Mouse (Mus musculus): ENCODE results near the gene Ppp4r1.

Ppp4r1 gene

DNA sequence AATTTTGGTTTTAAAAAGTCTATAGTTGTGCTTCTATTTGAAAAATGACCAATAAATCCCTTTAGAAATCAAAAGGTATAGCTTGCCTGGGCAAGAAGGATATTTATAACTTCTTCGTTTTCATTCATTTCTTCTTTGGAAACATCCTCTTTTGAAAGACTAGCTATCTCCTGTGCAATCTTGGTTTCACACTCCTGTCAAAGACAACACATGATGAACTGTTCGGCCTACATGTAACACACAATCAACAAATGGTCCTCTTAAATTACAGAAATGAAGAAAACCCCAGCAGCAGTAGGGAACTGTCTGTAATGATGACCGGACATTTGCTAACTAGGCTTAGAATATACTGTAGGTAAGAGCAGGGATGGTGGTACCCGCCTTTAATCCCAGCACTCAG is 71.6 kb downstream of the Ppp4r1 start:
- DNase-seq (ENCODE audit: low spot score in 2 of 2): no peak

DNA sequence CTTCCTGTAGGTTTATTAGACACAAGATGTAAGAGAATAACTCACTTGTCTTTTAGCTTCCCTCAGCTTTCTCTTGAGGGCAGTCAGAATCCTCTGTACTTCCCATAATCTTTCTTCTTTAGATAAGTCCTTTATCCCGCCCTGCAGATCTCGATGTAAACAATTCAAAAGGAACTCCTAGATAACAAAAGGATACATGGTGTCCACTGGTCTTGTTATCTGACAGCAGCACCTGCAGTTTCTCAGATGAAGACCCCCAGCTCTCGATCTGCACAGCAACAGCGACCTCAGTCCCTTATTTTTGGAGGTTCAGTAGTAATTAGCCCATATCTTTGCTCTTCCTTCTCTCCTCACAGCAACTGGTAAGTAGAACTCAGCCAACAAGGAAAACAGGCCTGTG is 75.2 kb downstream of the Ppp4r1 start:
- DNase-seq (ENCODE audit: low spot score in 2 of 2): no peak

DNA sequence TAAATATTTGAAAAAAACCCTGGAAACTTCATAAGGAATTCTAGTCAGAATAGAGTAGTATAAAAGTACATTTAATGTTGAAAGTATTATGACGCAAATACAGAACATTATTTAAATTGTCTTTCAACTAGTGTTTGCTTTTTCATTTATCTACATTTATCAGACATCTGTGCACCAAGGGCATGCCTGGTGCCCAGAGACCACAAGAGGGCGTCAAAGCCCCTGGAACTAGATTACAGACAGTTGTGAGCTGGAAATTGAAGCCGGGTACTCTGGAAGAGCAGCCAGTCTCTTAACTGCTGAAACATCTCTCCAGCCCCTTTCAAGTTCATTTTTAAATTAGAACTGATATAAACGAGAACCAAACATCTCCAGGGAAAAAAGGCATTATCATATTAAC is 80.2 kb downstream of the Ppp4r1 start:
- DNase-seq (ENCODE audit: low spot score in 2 of 2): peak in 1 of 2 experiments; percentile 61

DNA sequence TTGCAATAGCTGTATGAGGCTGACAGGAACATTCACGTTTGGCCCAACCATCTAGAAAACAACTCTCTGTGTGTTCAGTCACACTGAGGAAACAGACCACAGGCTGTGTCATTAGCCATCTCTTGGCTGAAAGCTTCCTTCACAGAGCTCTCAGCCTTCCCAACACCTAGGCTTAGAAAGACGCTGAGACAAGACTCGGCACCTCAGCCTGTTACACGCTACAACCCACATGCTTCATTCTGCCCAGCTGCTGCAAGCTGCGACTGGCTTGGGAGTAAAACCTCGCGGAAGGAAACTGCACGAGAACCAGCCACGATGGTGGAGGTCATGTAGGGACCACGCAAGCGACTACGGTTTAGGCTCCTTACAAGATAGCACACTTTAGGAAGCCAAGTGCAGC is 81.5 kb downstream of the Ppp4r1 start:
- no peak for DNase-seq (ENCODE audit: low spot score in 2 of 2)

DNA sequence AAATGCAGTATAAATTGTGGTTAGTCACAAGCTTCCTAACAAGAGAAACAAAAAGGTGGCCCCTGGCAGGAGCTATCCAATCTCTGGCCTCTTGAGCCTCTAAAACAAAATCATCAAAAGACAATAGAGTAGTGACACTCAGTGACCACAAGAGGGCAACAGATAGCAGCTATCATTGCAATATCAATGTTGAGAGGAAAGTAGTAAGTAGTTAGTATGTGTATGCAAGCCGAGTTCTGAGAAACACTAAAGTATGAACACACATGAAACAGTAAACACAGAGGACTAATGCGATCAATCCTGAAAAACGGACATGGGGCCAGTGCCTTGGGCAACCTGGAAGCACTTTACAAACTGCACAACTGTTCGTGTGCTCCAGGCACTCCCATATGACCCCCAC is 82.4 kb downstream of the Ppp4r1 start:
- DNase-seq (ENCODE audit: low spot score in 2 of 2): no peak

DNA sequence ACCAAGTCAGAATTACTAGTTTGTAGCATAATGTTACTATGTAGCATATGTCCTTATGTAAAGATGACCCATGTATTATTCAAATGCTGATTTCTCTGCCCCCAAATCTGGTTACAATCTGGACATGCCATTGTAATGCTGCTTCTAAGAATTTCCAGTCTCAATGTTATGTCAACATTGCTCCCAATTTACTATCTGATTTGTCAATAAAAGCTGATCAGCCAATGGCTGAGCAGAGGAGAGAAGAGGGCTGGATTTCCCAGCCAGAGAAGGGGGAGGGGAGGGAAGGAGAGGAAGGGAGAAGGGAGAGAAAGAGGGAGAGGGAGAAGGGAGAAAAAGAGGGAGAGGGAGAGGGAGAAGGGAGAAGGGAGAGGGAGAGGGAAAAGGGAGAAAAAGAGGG is 82.9 kb downstream of the Ppp4r1 start:
- DNase-seq (ENCODE audit: low spot score in 2 of 2): no peak

DNA sequence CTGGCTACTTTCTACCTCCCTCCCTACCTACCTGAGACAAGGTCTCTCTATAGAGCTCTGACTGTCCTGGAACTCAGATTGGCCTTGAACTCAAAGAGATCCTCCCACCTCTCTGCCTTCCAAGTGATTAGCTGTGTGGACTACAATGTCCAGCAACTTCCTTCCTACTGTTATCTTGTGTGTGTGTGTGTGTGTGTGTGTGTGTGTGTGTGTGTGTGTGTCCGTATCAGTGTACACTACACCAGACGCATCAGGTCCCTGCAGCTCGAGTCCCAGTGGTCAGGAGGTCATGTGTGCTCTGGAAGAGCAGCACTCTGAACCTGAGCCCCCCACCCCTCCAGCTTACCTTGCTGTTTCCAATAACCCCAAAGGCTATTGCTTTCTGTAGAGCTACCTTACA is 83.8 kb downstream of the Ppp4r1 start:
- no peak for DNase-seq (ENCODE audit: low spot score in 2 of 2)

DNA sequence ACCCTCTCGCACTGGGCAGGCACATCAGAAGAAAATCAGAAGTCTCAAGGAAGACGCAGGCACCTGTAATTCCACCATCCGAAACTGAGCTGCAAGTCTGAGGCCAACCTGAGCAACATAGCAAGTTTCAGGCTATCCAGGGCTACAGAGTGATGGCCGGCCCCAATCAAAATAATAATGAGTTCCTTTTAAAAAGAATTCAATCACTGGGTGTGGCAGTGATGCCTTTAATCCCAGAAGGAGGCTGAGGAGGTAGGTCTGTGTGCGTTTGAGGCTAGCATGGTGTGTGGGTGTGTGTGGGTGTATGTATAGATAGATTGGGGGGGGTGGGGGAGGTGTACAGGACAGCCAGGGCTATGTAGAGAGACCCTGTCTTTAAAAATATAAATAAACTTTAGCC is 85.6 kb downstream of the Ppp4r1 start:
- no peak for DNase-seq (ENCODE audit: low spot score in 2 of 2)

DNA sequence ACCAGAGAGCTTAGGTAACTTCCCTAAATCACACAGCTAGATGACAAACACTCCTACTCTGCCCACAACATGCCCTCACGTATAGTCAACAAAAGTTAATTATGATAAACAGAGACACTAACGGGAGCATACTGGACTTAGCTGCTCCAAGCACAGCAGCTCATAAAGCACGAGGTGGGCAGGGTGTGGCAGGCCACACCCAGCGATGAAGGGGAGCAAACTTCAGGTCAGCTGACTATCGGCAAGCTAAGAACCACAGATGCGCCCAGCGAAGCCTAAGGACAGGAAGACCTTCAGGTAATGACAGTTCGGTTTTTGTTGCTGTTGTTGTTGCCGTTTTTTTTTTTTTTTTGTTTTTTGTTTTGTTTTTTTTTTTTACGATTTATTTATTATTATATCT is 87.3 kb downstream of the Ppp4r1 start:
- no peak for DNase-seq (ENCODE audit: low spot score in 2 of 2)

DNA sequence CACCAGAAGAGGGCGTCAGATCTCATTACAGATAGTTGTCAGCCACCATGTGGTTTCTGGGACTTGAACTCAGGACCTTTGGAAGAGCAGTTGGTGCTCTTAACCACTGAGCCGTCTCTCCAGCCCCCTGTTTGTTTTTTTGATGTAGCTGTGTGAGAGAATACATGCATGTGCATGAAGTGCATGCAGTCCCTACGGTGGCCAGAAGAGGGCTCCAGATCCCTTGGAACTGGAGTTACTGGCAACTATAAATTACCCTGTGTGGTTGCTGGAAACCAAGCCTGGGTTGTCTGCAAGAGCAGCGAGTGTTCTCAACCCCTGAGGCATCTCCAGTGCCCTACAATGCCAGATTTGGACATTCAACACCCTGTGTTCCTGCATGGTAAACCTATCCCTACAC is 87.8 kb downstream of the Ppp4r1 start:
- DNase-seq (ENCODE audit: low spot score in 2 of 2): peak; percentile 83 to 92

DNA sequence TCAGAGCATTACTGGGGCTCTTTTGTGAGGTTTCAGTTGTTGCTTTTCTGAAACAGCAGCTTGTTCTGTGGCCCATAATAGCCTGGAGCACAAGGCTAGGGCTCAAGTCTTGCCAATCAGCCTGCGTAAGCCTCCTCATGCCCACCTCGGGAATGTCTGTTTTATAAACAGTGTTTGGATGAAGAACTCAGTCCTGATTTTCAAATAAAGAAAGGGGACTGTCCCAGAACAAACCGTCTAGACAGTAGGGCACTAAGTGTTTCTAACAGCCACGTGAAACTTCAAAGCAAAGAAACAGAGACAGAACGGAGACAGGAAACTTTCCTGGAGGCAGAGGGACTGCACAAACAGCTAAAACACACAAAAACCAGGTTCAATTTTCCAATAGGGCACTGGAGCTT is 89.3 kb downstream of the Ppp4r1 start:
- no peak for DNase-seq (ENCODE audit: low spot score in 2 of 2)

DNA sequence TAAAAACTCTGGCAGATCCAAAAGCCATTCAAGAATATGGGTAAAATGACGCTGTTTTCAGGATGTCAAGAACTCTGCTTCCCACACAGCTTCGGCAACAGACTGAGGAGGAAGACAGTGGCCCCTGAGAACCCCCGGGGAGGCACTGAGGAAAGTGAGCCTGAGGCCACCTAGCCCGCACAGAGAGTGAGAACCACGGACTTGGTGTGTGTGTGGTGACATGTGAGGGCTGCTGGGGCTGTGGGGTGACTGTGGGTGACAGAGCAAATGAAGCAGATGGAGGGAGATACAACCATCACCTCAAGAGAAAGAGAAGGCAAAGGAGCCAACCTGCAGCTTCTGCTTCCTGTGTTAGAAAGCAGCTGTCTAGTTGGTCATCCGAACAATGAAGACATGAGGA is 89.7 kb downstream of the Ppp4r1 start:
- no peak for DNase-seq (ENCODE audit: low spot score in 2 of 2)

DNA sequence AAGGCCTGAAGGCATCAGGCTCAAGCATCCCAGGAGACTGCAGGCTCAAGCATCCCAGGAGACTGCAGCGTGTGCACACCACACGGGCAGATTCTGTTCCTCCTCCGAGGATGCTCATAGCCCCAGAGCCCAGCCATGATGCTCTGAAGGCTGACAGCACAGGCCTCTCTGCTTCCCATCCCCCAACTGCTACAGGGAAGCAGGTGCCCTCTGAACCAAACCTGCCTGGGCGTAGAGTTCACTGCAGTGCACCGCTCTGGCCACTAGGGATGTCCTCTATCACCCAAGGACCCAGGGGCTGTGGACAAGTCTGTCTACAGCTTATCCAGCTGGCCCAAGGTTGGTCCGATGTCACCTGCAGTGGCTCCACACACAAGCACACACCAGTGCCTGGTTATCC is 90.3 kb downstream of the Ppp4r1 start:
- peak; percentile 51 to 77 for DNase-seq (ENCODE audit: low spot score in 2 of 2)

DNA sequence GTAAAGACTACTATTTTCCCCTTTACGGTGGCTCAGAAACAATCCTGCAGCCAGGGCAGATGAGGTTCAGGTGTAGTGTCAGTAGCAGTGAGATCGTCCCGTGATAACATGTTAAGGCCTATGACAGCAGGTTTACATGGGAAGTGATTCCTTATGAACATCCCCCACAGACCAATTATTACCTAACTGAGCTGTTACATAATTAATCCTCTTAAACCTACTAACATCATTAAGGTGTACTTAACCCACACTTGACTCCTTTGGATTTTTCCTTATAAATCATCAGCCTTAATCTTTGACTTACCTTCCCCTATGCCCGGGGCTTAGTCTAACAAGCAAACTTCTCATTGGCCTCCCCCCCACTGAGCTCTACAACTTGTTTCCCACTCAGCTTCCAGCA is 90.8 kb downstream of the Ppp4r1 start:
- DNase-seq (ENCODE audit: low spot score in 2 of 2): no peak

DNA sequence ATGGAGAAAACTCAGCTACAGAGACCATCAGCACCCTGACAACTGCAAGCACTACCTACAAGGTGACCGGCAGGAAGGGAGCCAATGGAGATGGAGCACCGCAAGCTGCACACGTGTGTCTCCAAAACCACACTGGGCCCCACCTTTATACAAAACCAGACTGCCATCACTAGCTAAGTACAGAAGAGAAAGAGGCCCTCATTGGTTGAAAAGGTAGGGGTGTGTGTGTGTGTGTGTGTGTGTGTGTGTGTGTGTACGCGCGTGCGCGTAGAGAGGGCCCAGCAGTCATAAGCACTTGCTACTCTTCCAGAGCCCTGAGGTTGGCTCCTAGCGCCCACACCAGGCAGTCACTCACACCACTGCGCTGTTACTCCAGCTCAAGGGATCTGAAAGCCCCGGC is 91.5 kb downstream of the Ppp4r1 start:
- DNase-seq (ENCODE audit: low spot score in 2 of 2): no peak

DNA sequence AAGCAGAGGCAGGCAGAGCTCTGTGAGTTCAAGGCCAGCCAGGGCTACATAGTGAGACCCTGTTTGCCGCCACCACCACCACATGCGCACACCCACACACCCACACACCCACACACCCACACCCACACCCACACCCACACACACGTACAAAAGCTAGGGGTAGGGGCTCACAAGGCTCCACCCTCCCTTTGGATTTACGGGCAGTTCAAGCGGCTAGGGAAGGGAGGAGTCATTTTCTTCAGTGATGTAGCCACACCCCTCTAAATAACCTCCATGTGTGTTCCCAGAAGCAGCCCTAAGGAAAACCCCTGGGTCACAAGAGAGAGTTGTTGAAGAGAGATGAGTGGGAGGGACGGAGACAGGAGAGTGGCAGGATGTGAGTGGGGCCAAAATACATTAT is 94.7 kb downstream of the Ppp4r1 start:
- DNase-seq (ENCODE audit: low spot score in 2 of 2): no peak

DNA sequence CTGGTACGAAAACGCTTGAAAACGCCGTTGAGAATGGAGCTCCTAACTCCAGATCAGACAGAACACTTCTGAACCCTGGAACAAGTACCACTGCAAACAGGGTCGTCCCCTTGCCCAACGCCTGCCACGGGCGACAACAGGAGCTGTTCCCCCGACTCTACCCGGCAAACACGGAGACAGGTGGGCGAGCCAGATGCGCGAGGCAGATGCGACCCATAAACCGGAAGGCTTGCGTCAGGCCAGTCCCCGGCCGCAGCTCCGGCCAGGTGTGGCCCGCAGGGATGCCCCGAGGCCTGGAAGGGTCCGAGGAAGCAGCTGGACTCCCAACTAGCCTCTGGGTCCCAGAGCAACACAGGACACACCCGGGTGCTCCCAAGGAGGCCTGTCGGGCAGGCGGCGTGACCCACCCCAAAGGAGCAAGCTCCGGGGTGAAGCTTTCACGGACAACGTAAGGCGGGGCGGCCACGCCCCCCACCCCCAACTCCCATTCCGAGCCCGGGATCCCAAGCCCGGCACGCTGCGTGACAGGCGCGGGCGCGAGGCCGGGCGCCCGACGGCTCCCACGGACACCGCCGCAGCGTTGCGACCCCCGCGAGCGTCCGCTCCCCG is 101.8 kb downstream of the Ppp4r1 start:
- peak; percentile 69 to 70 for DNase-seq (ENCODE audit: low spot score in 2 of 2)

DNA sequence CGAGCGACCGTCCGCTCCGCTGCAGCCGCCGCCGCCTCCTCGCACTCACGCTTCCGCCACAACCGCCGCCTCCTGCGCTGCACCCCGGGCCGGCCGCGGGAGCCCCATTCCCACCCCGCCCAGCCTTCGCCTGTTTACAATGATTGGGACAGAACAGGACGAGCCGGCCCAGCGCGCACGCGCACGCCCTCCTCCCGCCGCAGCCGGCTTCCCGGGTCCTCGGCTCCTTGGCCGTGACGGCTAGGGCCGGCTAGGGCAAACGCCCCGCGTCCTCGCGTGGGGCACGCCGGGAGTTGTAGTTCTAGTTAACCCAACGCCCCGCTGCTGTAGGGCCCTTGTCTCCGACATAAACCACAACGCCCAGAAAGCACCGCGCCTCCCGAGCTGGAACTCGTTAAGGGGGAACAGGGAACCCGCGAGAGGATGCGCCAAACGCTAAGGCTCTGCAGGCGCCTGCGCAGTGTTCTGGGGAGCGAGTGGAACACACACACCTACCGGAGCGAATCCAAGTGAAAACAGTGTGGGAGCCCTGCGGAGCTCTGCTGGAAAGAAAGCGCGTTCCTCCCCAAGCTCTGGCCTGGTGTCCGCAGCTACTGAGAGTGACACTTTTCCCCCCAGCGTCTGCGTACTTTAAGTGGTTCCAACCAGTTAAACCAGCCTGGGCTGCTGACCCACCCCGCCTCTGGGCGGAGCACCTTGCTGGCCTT is 102.5 kb downstream of the Ppp4r1 start:
- DNase-seq (ENCODE audit: low spot score in 2 of 2): peak; percentile 98 to 99

DNA sequence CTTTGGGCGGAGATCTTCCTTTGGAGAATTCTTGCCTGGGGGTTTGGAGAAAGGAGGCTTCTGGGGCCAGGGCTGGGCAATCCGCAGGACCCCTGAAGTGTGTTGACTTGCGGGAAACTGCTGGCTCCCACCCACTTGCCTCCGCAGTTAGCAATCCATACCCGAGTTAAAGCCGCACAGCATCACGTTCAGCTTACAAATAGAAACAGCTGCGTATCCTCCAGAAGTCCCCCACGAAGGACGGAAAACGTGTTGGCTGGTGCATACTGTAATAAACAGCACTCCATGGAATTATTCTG is 103.0 kb downstream of the Ppp4r1 start:
- no peak for DNase-seq (ENCODE audit: low spot score in 2 of 2)

DNA sequence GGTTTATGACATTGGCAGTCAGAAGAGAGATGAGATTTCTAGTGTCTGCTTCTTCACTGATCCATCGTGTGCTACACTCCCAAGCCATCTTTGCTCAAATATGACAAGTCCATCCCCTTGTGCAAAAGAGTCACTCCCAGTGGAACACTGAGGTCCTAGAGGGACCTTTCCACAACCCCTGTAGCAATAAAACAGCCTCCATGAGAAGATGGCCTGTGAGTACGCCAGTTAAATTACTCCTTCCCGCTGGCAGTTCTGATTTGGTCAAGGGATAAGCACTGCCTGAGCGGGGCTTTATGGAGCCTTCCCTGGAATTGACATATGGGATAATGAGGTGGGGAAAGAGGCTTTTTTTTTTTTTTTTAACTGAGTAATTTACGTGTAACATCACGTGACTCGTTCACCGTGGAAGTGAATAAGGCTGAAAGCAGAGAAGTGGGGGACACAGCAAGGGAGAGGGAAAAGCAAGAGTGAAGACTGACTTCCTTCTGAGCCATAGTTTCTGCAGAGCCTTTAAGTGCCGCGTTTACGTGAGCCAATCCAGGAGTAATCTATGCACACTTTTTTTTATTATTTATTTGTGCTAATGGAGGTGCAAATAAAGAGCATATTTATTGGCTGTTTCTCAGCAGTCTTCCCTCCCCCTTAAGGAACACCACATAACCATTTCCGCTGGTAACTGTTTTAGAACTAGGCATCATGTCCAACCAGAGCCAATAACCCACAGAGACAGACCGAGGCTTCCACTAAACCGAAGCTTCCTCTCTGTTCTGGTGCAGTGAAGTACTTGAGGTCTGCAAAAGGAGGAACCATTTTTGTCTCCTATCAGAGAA is 103.5 kb downstream of the Ppp4r1 start, which contains the start of gene Ralbp1:
Gene Ralbp1, minus strand, starts transcription at position 102 of the 833 bp plus-strand sequence.
- peak; percentile 28 to 43 for DNase-seq (ENCODE audit: low spot score in 2 of 2)

DNA sequence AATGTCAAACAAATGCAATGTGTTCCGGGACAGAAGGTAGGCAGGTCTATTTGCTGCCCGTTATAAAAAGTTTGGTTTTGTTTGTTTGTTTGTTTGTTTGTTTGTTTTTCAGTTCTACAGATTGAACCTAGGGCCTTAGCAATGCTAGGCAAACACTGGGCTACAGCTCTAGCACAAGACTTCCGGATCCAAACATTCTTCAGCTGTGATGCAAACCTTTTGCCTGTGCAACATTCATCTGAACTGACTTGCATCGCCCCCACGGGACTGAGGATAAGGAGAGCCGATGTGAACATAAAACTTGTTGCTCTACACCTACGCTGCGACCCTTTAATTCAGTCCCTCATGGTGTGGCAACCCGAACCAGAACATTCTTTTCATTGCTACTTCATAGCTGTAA is 104.2 kb downstream of the Ppp4r1 start:
- DNase-seq (ENCODE audit: low spot score in 2 of 2): no peak

DNA sequence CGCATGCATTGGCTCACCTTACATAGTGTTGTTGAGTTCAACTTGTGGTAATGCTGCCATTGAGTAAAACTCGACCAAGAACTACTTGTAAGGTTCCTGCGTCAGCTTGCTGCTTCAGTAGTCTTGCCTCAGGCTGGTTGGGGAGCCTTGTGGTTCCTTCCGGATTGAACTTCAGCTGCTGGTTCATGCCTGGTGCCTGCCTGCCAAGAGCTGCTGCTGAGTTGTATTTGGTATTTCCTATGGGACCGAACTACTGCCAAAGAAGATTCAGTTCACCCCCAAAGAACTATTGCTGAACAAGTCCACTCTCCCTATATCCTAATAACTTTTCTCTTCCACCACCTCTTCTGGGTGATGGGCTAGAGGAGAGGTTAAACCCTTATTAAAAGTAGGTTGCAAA is 107.1 kb downstream of the Ppp4r1 start:
- DNase-seq (ENCODE audit: low spot score in 2 of 2): no peak
